Mouse (Mus musculus) CH12F3 (cell line): ENCODE data around the gene Astn1.

Experiments
- in situ Hi-C: fragments of 300-500 bp; cut with MboI; formaldehyde crosslinking; loops from 2 replicates; pipeline ENCODE4 v1.14.3; 2020; ENCODE audit warnings: low sequenced_read_pairs

The Astn1 gene

DNA sequence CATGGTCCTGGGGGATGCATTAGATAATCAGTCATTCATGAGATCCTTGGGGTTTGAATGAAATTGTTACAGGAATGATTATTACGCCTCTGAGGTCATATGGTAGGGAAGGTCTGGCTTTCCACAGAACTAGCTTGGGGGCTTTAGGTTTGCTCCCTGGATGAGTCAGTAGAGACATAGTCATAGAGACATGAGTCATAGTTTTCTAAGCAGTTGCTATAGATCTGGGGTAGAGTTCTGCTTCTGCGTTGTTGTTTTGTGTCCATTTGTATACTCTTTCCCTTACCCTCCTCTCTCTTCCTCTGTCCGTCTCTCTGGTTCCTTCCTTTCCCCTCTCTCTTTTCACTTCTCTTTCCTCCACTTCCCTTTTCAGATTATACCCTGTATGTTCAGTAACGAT lies 243.5 kb downstream of the Astn1 start:
- in situ Hi-C loops = no loop called here

DNA sequence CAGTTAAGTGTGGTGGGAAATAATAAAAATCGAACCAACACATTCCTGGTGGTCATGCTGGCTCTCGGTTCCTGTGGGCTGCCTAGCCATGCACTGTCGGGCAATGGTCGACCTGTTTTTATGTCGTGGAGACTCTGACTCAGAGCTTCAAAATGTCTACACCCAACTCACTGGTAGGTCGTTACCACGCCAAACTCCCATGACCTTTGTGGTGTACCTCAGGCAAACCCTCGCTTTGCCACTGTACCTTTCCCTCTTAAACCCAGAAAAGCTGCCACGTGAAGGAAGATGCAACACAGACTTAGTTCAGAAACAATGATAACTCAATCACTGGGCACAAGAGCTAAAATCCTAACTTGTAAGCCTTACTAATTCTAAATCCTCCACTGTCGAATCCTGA lies 244.3 kb downstream of the Astn1 start:
- in situ Hi-C loops = no loop called here

DNA sequence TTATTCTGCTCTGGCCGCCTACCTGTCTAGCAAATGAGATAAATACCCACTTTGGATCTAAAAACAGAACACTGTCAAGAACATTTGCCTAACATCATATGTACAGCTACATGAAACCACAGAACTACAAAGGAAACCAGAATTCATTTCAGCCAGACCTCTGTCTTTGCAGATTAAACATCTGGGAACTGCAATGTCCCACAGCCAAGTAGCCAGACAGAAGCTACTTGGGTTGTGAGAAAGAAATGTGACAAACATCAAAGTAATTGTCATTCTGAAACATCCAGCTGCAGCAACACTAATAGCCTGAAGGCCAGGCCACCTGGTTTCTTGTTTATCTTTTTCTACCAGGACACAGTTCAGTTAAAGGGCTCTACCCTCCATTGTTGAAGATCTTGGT lies 245.1 kb downstream of the Astn1 start:
- in situ Hi-C loops = no loop called here

DNA sequence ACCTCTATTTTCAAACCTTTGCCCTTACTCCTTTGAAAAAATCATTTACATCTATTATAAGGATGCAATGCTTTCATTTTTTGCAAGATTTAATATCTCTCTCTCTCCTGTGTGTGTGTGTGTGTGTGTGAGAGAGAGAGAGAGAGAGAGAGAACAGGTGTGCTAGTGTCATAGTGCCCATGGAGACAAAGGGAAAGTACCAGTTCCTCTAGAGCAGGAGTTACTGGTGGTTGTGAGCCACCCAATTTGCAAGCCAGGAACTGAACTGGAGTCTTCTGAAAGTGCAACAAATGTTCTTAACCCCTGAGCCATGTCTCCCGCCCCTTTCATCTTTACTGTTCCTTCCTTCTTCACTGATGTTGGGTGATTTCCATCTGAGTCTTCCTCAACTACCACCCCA lies 253.1 kb downstream of the Astn1 start:
- in situ Hi-C loops = no loop called here

DNA sequence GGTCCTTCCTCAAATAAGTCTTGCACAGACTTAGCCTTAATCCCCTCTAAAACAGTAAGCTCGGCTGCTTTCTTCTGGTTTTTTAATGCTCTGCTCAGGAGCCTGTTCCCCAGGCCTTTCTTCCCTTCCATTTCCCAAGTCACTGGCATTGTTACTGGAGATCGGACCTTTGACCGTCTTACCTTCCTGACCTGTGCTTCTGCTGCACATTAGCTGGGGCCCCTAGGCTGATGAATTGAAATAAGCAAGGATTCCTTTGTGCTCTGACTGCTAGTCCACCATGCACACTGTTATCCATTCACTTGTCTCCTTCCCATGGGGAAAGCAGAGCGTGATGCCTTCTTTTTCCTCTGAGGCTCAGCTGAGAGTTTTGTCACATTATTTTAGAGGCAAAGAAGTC lies 255.9 kb downstream of the Astn1 start:
- in situ Hi-C loops = no loop called here

DNA sequence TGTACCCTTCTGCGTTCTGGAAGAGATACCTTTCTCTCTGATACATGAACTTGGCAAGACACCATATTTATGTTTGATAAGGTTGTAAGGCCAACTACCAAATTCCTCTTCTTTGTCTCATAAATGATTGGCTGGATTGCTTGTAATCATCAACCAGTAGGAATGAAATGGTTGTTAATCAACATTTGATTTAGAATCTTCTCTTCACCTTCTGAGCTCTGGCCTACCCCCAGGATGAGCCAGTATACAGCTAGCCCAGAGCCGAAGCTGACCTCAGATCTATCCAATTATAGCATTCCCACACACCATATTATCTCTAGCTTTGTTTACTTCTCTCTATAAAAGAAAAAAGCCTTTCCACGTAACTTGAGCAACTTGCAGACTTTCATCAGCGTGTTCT lies 270.9 kb downstream of the Astn1 start:
- in situ Hi-C loops = no loop called here

DNA sequence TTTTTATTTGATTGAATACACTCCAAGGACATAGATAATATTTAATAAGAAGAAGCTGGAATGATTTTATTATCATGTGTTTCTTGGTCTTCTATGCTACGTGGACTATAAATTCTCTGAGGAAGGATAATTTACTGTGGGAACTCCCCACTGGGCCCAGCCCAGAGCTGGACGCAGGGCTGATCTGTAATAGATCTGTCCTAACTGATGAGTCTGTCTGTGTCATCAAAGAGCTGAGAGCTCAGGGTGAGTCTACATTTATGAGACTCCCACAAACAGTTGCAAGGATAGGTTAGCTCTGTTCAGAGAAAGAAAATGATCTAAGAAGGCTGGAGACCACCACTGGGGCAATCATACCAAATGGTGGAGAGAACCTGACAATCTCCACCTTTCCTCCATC lies 271.4 kb downstream of the Astn1 start:
- in situ Hi-C loops = no loop called here

DNA sequence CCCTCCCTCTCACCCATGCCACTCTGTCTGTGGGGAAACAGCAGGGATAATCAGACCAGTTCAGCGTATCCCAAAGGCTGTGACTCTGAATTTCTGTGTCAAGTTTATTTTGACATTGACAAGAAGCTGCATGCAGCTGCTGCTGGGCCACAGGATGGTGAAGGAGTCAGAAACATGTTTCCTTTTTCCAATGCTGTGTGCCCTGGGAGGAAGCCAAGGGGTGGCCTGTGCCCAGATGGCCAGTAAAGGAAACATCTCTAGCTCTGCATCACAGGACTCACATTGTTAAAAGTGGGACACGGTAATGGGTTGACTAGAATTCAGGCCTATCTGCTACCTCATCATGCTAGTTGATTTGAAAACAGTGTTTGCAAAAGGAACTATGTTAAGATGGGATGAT lies 279.2 kb downstream of the Astn1 start:
- in situ Hi-C loops = no loop called here

DNA sequence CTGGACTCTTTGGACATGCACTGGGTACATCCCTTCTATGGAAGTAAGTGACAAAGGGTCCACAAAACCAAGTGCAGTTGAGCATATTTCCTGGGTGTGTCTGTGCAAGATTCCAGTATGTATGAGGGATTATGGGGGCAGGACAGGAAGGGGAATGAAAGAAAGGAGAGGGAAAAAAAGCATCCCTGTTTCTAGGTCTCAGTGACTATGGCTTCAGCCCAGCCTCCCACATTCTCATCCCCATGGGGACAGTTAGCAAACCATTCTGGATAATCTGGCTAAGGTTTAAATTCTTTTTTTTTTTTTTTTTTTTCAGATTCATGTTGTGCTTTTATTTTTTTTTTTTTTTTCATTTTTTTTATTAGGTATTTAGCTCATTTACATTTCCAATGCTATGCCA lies 280.2 kb downstream of the Astn1 start:
- in situ Hi-C loops = no loop called here

DNA sequence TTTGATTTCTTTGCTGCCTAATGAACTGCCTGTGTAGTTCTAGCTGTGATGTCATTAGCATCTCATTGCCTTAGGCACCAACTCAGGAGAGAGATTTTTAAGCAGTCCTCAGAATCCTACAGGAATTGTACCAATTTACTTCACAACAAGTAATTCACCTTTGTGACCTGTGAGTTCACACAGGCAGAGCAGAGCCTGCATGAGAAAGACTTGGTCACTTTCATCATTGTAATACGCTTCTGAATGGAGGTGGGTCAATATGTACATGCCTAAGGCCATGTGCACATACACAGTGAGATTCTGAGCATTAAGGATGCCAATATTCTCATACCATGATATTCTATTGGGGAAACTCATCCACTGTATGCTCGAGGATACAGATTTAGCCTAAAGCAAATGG lies 290.7 kb downstream of the Astn1 start:
- in situ Hi-C loops = loop anchor here (25.0 kb wide), 2 partner anchors 915 to 1090 kb away; no protein-coding TSS in a partner anchor

DNA sequence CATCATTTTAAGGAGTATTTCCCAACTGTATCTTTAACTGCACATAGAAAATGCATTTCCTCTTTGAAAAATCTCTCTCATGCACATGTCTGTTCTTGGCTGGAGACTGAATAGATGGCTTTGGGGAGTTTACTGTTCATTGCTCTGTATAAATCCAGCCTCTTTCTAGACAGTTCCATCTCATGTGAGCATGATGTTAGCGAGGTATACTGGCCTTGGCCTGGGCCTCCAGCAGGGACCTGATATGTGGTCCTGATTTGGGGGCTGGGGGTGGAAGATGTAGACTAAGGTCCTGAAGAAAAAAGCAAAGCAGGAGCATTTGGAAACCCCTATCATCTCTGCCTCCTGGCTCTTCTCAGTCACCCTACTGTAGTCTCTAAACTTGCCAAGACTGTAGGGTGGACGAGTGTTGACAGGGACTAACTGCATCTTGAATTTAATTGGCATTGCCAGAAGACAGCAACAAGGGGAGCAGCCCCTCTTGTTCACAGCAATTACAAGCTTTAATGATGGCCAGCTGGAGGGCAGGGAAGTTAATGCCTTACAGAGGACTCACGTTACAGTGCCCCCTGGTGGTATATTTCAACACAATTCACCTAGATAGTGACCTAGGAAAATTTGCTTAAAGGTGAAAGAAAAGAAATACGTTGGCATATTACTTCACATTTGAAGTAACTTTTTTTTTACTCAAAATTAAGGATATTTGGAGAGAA lies 291.9 kb downstream of the Astn1 start:
- in situ Hi-C loops = loop anchor here (25.0 kb wide), 2 partner anchors 917 to 1092 kb away; no protein-coding TSS in a partner anchor

DNA sequence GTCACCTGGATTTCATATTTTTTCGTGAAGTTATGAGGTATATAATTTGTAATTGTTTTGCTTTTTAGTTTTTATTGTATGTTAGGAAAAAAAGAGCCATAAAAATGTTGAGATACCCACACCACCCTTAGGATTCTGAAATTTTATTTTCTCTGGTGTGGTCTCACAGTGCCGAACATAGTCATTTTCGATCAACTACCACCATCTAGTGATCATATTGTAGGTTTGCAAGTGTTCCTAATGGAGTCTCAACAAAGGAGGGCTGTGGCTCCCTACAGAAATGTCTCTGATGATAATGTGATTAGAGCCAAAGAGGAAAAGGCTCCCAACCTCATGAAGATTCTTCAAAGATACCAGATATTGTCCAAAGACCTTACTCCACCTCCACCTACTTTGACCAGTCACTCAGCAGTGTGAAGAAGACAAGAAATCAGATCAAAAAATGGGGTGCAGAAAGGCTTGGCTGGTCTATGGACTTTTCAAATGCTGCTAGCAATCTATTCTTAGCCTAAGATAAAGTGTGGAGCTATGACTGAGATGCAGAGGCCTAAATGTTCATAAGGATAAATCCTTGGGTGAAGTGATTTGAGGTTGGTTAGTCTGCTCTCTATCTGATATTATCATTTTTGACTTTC lies 292.6 kb downstream of the Astn1 start:
- in situ Hi-C loops = loop anchor here (5.0 to 25.0 kb wide), 3 partner anchors 57 to 1092 kb away; no protein-coding TSS in a partner anchor

DNA sequence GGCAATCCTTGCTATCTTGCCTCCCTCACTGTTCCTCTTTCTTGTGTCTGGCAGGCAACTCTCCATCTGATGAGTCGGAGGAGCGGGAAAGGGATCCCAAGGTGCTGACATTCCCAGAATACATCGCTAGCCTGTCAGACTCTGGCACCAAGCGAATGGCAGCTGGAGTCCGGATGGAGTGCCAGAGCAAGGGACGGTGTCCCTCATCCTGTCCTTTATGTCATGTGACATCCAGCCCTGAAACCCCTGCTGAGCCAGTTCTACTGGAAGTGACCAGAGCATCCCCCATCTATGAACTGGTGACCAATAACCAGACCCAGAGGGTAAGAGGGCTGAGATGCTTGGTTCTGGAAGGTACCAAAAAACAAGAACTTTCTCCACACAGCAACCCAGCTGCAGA lies 294.9 kb downstream of the Astn1 start:
- in situ Hi-C loops = loop anchor here (5.0 to 25.0 kb wide), 3 partner anchors 60 to 1095 kb away; no protein-coding TSS in a partner anchor

DNA sequence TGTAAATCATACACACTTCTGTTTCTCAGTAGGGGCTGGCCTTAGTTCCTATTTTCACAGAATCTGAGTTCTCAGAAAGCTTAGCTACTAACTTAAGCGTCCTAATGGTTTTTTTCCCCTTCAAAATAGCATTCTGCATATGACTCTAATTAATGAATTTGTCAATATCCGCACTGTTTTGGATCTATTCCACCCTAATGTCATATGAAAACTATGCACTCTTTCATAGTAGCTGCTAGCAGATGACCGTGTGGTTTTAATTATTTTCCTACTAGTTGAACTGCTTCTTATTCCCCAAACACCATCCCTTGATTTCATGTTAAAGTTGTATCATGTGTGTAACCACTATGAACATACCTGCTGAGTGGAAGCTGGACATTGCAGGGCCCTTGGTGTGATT lies 303.9 kb downstream of the Astn1 start:
- in situ Hi-C loops = loop anchor here (25.0 kb wide), 2 partner anchors 929 to 1104 kb away; no protein-coding TSS in a partner anchor

DNA sequence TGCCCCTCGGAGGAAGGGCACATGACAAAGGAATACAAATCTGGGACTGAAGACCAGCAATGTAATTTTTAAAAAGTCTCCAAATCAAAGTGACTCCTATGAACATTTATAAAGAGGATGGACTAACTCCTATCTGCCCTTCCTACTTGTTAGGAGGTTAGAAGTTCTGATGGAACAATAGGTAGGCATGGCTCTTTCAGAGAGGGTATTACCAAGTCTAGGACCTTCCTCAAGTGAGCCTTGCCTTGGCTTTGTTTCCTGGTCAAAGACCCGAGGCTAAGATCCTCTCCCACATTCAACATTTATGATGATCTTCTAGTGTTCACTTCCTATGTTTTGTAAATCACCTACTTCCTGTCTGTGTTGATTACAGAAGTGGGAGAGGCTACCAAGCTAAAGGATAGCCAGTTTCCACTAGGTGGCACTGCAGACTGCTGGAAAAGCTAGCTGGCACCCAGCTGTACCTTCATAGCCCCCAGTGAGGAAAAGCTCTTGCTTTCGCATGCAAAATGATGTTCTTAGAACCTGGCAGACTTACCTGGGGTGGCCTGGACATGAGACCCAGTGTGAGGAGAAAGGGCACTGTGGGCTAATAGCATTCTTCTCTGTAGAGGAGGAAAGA lies 308.0 kb downstream of the Astn1 start:
- in situ Hi-C loops = loop anchor here (25.0 kb wide), 2 partner anchors 933 to 1108 kb away; no protein-coding TSS in a partner anchor

DNA sequence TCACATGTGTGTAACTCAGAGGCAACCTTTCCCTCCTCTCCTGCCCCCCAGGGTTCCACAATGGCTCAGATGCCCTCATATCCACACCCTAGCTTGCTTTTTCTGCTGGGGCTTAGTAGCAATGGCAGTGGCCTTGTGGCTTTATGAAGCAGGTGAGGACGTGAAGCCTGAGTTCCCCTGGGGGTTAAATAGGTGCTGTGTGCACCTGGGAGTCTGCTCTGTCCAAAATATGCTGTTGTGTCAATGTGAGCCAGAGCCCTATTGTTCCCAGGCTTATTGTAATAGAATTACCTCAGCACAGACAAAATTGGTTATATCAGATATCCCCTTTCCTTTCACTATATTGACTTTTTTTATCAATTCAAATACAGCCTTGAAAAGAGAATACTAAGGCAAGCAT lies 325.7 kb downstream of the Astn1 start:
- in situ Hi-C loops = no loop called here

DNA sequence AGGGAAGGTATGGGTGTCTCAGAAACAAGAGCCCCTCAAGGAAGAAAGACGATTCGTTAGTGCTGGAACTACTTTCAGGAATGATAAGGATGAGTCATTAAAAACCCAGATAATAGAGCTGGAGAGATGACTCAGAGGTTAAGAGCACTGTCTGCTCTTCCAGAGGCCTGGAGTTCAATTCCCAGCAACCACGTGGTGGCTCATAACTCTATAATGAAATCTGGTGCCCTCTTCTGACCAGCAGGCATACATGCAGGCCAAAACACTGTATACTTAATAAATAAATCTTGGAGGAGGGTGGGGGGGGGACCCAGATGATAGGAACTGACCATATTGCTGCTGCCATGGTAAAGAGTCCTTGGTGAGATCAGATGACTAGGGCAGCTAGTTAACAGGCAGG lies 335.4 kb downstream of the Astn1 start:
- in situ Hi-C loops = no loop called here

DNA sequence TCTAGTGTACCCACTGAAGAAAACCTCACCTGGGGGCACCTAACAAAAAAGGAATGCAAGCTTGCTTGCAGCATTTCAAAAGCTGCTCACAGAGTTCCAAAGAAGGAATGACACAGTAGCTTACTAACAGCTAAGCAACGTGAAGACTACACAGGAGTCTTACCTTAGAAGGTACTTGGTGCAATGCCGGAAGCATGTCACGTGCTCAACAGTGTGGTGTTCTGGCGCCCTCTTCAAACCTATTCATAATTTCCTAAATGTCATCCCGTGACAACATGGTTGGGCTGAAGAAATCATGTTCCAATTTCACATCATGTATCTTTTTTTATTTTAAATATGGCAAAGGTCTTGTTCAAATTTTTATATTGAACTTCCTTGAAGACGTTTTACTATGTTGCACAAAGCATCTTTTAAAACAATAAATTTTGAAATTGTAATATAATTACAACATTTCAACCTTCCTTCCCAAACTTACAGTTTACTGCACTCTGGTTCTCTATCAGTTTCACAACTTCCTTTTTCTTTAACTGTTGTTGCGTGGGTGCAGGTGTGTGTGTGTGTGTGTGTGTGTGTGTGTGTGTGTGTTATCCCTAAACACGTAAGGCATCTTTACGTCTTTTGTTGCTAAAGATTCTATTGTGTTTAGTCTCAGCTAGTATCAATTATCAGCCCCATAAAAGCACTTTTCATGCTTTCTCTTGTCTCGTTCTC lies 335.9 kb downstream of the Astn1 start:
- in situ Hi-C loops = no loop called here

DNA sequence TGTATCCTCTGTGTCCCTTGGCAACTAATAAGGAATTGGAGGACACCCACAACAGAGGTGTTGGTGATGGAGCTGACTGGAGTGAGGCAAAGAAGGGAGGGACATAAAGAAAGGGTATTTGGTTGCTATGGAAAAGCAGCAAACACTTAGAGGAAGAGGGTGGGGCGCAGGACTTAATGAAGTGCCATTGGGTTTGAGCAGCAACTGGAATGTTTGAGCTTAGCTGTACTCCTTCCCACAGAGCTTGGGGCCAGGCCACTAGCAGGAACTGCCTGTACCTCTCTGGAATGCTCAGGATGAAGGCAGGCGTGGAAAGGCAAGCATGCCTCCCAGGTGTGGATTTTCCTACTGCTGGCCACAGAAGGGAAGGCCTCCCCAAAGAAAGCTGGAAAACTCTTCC lies 337.2 kb downstream of the Astn1 start:
- in situ Hi-C loops = no loop called here

DNA sequence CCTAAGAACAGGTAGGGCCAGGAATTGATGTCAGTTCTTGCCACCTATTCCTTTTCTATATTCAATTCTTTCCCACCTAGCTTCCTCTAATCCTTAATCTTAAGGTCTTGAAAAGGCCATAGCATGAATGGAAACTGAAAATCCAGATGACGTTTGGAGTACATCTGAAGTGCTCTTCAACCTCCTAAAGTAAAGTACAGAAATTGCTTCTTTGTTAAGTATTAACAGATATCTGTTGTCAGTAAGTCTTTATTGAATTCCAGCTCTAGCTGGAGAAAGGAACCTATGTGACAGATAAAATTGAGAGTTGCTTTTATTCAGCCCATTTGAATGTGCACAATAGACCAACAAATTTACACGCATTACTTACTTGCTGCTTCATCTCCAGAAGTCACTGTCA lies 338.1 kb downstream of the Astn1 start:
- in situ Hi-C loops = no loop called here

DNA sequence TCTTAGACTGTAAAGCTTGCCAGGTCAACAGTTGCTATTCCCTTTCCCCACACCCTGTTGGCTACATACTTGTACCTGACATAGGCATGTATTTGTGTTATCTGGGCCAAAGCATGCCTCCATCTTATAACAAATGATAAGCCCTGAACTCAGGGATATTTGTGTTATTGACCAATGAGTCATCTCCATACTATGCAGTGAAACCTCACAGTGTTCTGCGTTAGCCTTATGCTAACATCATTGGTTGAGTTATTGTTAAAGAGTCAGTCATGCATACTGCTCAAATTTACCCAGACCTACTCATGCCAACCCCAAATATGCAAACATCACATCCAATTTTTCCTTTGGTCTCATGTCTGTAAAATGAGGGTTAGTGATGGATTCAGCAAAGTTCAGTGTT lies 339.3 kb downstream of the Astn1 start:
- in situ Hi-C loops = no loop called here
